Mouse (Mus musculus): Measurements from ENCODE around the gene Rxfp4. TPM values are rescaled to one million over a fixed set of nuclear protein-coding genes. Genes with fewer than 3 reads are reported as not detected.

Gene Rxfp4
- total RNA-seq, 2 experiments from 2014 or later = 0.20 TPM; not detected in 1

DNA sequence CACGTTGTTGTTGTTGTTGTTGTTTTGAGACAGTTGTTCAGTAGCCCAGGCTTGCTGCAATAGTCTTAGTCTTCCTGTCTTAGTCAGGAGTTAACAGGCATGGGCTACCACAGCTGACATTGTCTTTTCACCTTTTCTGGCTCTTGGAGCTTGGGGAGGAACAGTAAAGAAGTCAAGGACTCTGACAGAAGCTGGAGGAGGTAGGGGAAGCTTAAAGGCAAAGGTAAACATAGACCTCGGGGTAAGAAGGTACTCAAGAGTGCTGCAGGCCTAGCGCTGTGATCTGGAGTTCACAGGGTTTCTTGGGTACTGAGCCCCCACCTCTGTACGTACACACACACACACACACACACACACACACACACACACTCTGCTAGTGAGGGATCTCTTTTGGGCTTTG lies 24.2 kb downstream of the Rxfp4 start:
- DNase-seq = no peak

DNA sequence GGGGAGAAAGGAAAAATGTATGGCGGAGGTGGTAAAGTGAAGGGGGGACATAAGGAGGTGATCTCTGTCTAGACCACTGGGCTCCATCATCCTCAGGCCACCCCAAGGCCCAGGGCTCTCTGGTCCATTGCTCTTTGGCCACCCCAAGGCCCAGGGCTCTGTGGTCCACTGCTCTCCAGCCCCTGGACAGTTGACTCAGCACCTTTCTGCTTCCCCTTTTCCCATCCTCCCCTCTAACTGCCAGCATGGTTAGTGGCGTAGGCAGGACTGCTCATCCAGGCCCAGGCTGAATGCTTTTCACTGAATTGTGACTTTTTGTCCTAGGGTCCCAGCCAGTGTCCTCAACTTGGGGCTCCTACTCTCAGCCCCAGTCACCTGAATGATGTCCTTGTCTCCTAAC lies 25.4 kb downstream of the Rxfp4 start:
- no peak for DNase-seq

DNA sequence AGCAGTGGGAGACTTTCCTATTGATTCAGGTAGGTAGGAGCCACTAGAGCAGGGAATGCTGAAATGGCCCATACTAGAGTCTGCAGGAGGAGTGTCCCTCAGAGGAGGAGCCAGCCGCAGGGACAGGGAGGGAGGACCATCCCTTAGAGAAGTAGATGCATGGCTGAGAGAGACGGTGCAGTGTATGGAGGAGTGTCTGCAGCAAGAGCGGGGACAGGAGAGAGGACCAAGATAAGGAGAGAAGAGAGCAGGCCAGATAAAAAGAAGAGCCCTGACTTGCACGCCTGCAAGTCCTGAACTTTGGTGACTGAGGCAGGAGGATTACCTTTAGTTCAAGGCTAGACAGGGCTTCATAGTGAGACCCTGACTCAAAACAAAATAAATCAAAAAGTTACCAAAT lies 25.8 kb downstream of the Rxfp4 start:
- no peak for DNase-seq

DNA sequence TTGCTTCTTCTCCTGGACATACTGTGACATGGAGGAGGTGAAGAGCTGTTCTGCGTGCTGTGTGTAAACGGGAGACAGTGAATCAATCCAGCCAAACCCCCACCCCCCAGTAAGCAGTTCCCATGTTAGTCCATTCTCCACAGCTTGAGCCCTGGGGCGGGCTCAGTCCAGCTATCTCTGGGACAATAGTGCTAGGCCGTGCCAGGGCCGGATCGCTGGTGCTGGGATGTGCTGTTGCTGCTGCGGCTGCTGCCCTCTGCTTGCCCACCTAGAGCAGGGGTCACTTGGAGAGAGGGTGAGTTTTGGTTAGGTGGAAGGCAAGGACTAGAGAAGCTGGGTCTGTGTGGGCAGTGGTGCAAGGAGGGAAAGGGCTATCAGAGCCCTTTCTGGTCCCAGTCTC lies 26.6 kb downstream of the Rxfp4 start:
- no peak for DNase-seq

DNA sequence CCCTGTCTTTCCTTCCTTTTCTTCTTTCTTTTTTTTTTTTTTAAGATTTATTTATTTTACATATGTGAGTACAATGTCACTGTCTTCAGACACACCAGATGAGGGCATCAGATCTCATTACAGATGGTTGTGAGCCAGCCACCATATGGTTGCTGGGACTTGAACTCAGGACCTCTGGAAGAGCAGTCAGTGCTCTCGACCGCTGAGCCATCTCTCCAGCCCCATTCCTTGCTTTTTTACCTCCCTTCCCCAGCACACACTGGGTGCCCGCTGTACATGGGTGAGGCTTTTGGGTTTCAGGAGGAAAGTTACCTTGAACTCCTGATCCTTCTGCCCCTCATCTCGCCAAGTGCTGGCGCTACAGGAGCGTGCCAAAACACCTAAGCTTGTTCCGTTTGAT lies 27.4 kb downstream of the Rxfp4 start:
- no peak for DNase-seq

DNA sequence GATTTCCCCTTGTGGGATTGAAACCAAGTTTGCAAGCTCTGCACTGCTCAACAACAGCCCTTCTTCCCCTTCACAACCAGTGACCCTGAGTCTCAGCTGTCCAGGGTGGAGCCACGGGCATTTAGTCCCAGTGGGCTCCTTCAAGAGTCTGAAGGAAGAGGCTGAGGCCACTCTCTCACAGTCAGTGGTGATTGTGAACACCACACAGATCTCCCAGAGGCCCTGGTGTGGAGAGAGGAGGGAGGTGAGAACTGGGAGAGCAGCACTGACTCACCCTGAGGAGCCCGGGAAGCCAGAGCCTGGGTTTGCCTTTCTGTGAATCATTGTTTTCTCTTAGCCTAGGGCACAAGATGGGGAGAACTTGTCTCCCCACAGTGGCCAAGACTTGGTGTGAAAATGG lies 28.0 kb downstream of the Rxfp4 start:
- DNase-seq = no peak

DNA sequence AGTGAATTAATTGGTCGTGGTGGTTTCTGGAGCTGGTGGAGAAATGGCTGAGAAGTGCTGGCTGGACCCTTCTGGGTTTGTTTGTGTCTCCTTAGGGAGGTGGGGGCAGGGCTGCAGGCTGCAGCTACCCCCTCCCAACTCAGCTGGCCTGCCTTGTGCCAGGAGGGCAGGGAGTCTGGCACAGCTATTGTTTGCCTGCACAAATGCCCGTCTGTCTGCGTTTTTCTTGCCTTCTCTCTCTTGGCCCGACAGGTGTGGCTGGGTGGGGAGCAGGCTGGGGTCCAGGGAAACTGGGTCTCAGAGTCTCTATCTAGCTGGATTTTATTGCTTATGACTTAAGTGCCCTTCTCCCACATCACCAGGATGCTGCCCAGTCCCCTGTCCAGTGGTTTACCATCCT lies 28.6 kb downstream of the Rxfp4 start:
- no peak for DNase-seq

DNA sequence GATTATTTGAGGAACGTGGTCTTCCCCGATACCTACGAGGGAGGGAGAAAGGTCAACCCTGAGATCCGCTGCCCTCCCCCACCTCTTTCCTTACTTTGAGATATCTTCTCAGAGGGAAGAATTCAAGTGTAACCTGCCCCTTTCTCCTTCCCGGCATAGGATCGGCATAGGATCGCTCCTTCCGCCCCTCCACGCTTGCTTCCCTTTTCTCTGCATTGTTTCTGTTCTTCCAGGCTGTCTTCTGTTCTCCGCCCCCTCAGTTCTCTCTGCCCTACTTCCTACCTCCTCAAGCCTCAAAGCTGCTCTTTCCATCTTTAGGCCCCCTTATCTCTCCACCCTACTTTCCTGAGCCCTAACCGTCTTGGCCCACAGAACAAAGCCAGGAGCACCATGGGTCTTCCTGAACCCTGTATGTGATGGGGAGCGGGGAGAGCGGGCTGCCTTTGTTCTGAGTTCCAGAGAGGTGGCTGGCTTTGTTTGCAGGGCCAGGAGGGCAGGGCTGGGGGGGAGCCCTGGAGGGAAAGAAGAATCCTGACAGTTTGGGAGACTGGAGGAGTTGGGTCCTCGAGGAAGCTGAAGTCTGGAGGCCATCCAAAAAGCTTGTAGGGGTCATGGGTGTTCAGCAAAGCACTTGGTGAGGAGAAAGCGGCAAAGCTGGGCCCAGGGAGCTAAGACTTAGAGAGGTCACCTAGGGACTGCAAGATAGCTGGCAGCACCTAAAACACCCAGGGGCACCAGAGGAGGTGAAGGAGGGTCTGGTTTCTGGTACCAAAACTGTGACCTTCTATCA lies 29.4 kb downstream of the Rxfp4 start:
- DNase-seq = no peak

DNA sequence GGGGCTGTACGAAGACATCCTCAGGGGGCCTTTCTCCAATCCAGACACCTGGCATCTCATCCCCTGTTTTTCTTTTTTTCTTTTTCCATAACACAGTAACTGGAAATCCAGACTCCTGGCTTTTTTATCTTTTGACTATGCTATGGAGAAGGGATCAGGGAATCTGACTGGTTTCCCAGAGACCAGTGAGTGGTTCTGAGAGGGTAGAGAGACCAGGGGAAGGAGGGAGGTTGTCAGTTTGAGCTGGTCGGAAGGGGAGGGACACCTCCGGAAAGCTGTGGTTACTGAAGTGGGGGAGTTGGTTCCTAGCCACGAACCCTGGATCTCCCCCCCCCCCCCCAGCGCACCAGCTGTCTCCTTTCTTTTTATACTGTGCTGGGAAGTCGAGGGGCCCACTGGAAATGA lies 30.0 kb downstream of the Rxfp4 start:
- peak; percentile 57 for DNase-seq

DNA sequence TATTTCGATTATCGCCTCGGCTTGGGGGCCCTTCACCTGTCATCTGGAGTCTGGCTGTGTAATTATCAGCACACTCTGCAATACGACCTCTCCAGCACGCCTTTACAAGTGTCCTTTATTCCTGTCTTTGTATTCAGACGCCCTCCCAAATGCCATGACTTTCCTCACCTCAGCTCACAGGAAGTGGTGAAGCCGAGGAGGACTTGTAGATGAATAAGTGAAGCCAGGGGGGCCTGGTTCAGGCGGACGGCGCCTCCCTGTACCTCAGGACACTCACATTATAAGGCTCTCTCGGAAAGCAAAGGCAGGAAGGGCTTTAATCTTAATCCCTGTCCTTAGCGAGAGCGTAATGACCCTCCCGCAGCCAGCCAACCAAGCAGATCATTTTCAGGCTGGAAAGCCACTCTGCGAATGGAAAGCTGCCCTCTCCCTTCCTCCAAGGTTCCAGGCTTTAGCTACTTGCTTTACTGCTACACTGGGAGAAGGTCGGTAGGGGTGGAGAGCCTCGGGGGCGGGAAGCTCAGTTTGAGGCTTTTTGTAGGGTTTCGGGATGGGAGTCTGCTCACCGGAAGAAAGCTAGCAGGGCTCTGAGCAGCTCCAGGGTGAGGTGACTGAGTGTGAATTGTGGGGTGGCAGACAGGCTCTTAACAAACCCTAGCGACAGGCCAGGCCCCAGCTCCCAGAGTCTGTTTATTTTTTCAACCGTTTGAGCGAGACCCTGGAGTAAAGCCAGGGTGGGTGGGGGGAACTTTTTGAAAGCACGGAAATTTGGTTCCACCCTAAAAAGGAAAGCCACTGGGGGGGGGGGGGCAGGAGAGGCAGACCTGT lies 30.6 kb downstream of the Rxfp4 start:
- DNase-seq = peak; percentile 71

DNA sequence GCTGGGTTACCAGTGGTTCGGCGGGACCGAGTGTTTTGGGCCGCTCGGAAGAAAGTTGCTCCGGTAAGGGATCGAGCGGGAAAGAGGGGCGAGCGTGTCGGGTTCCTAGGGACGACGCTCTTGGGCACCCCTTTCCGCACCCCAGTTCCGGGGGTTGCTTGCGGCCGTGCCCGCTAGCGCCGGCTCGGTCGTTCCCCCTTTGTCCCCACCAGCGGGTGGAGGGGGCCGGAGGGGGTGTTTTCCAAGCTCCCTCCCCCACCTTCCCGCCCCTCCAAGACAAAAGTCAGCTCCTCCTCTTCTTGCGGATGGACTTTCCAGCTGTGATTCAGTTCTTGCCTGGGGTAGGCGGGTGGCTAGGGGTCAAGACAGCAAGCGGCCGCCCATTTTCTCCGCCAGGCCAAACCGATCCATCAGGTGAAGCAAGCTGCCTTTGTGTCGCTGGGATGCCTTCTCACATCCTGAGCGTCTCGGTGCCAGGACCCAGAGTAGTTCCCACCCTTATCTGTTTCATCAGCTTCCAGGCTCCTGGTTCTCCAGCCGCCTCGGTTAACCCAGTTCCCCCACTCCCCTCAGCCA lies 31.3 kb downstream of the Rxfp4 start:
- peak; percentile 73 for DNase-seq

DNA sequence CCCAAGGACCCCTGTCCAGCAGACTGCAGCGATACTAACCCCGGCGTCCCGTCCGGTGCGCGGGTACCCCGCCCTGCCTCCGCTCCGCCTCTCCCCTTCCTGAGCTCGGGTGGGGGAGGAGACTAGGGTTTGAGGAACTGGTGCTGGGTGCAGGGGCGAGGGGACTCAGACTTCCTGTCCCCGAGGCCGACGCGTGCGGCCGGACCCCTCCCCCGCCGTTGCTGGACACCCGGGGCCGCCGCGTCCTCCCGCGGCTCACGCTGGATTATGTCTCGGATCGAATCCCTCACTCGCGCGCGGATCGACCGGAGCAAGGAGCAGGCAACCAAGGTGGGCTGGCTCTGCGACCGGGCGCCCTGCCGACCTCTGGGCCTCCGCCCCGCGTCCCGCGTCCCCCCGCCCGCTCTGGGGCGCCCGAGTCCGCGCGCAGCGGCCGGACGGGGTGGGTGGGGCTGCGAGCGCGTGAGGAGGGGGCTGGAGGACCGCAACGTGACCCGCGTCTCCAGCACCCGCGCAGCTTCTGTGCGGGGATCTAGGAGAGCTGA lies 31.9 kb downstream of the Rxfp4 start:
- peak; percentile 85 for DNase-seq

DNA sequence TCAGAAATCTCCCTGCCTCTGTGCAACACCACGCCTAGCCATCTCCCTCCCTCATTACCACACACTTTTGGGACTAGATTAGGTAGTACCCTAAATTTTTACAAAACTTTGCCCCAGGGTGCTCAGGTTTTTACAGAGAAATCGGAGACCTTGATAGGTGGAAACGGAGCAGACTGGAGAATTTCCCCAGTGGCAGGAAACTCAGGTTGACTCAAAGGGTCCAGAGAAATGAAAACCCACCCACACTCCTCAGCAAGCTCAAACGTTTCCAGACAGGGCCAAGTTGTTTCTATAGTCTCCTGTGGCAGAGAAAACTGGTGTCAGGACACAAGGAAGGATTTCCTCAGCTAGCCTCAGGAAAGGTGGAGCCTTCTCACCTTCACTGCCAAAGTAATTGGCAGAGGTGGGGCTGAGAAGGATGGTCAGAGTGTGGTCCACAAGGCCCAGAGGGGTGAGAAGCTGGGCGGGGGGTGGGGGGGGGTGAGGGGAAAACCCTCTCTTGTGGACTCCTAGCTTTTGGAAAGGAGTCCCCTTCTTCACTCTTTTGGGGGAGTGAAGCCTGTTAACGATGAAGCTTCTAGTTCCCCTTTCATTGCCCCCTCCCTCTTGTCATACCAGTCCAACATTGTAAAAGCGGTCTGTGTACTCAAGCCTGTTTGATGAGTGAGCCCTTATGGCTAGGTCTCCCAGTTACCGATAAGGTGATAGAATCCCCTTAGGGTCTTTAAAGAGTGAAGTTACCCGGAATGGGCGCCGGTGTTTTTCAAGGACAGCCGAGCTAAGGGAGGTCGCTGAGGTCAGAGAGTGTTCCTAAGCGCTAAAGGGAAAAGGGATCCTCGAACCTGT lies 32.6 kb downstream of the Rxfp4 start:
- DNase-seq = no peak

DNA sequence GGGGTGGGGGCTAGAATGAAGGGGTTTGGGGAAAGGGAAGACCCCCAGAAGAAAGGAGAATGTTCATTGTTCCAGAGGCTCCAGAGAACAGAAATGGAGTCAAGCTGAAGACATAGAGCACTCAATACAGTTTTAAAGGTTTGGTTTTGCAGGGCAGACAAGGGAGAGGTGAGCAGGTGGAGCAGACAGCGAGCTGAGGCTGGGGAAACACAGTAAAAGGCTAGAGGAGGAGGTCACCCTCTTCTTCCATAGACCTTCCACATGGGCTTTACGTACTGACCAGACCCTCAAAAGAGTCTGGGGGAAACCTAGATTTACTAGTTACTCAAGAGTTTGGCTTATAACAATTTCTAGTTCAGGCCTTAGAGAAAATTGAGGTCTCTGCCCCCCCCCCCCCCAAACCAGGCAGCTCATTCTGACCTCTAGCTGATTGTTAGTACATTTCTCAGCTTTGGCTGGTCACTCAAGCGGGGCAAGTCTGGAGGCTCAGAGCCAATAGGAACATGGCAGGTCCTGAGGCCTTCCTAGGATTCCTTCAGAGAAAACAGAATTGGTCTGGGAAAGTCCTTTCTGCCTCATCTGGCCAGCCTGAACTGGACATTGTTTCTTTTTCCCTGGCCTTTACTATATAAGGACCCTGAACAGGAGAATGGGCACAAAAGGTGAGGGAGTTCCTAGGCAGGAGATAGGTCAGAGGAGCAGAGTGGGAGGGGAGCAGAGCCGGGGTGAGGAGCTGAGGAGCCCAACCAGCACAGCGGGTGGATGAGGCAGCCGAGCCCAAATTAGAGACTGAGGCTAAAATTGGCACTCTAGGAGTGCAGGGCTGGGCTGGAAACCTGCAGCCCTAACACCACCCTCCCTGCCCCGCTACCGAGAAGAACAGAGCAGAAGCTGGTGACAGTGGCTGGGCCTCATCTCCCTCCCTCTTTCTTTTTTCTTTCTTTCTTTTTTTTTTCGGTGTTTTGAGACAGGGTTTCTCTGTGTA lies 33.5 kb downstream of the Rxfp4 start:
- DNase-seq = peak; percentile 54

DNA sequence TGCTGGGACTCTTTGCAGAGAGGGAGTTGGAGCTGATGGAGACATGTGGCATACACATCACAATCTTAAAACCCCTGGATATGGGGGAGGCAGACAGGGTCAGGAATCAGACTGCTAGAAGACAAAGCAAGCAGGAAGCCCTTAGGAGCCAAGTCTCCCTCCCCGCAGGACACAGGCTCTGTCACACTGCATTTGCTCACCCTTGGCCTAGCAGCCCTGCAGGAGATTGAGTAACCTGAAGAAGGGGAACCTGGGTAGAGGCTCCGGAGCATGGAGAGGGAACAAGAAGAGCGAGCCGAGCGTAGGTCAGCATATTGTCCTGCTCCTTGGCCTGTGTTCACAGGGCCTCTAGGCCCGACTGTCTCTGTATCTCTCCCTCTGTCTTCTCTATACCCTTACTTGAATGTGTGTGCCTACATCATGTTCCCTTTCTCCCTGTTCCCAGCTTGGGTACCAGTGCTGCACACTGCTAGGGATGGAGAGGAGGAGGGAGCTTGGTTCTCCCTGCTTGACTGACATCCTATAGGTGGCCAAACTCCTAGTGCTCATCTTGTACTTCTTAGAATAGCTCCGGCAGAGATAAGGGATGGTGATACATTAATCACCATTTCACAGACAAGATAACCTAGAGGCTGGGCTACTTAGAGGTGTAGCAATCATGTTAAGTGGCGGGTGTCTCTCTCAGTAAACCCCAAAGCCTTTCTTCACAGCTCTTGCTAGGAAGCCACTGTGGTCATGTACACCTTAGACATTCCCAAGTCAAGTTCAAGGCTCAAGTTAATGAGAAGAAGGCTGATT lies 34.7 kb downstream of the Rxfp4 start:
- peak; percentile 53 for DNase-seq

DNA sequence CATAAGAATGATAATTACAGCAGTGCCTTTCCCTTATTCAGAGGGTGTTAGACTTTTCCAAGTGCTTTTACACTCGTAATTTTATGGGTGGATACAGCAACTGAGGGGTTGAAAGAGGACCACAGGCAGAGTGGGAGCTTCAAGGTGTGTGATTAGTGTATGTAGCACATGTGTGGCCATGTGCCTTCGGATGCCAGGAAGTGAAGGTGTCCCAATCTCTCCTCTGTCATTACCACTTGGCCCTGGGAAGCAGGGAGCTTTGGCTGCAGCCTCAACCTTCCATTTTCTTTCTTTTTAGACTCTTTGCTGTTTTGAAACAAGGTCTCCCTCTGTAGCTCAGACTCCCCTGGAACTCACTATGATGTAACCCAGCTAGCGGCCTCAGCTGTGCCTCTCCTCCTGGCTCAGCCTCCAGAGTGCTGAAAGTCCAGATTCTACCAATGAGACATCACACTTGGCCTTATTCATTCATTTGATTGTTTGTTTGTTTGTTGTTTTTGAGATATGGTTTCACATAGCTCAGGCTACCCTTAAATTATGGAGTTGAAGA lies 35.9 kb downstream of the Rxfp4 start:
- no peak for DNase-seq

DNA sequence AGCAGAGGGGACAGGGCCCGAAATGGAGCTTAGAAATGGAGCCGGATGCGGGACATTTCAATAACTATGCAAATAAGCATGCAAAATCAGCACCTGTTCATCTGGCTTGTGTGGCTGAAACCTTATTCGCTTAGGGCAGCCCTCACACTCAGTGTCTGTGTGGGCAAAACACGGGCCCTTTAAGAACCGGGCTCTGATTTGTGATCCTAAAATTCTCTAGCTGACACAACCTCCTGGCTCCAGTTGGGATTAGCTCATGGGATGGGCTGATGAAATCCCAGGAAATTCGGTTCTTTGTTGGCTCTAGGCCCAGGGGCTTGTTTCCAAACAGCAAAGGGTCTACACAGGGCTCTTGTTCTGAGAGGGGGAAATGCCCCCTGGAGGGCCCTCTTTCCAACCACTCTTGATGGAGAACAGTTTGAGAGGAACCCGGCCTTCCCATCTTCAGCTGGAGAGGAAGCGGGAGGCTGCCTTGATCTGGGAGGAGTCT lies 37.0 kb downstream of the Rxfp4 start:
- DNase-seq = peak; percentile 85

DNA sequence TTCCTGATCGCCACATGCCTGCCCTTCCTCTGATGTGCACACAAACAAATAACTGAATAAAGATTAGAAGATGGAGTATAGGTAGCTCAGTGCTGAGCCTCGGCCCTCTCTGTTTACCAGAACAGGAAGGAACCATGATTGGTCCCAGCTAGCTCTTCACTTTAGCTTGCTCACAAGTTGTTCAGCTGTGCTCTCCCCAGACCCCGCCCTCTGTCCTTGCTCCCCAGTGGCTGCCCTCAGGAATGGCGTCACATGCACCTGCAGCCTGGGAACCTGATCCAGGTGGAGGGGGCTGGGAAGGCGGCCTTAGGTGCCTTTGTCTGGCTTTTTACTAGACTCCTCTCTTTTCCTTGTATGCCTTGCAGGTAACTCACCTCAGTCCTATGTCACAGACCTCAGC lies 37.8 kb downstream of the Rxfp4 start:
- no peak for DNase-seq

DNA sequence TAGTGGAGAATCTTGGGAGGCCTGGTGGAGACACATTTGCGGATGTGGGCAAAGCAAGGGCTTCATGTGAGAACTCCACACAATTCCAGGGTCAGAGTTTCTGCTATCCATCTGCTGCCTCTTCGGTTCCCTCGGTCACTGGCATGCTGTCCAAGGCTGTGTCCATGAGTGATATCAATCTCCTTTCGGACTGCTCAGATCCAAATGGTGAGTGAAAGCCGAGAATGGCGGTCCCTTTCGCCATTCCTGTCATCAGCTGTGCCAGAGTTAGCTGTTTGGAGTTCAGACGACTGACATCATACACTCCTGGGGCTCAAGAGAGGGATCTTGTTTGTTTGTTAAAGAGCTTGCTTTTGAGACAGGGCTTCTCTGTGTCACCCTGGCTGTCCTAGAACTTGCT lies 38.5 kb downstream of the Rxfp4 start:
- no peak for DNase-seq

DNA sequence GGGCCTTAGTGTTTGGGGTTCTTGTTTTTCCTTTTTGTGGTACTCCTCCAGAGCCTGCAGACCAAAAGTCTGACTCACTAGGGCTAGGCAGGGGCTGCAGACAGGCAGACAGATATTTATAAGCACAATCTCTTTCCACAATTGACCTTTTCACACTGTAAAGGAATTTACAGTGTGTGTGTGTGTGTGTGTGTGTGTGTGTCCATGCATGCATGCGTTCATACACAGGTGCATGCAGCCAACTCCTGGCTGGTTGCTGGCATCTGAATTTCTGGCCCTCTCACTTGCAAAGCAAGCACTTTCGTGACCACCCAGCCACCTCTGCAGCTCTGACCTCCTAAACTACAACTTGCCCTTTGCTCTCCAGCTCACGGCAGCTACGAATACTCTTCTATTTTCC lies 43.9 kb downstream of the Rxfp4 start:
- no peak for DNase-seq
